Mouse (Mus musculus) spleen, adult 2 months (tissue): ENCODE measurements around the gene Pde9a. TPM values are rescaled to one million over a fixed set of nuclear protein-coding genes. Genes with fewer than 3 reads are reported as not detected.

Experiments used
- DNase-seq, 2 experiments: peaks; one replicate each; pipeline versions ENCODE4 v3.0.0 to v3.0.0-alpha.2; 2012 to 2021; ENCODE audit warnings: low spot score in 2 of 2, low read depth in 1 of 2
- H3K27ac ChIP-seq: fragments of 200-500 bp; 2 replicates; pipeline ENCODE4 v1.5.1; 2012; ENCODE audit warnings: low read length, inconsistent platforms; ENCODE audit not compliant: insufficient read depth
- H3K27me3 ChIP-seq: fragments of 200-500 bp; 2 replicates; pipeline ENCODE4 v1.6.1; 2012; ENCODE audit warnings: mild to moderate bottlenecking, moderate library complexity, low read length, inconsistent platforms; ENCODE audit not compliant: control insufficient read depth, insufficient read depth
- H3K36me3 ChIP-seq: fragments of 200-500 bp; 2 replicates; pipeline ENCODE4 v1.6.1; 2012; ENCODE audit warnings: mild to moderate bottlenecking, low read length, inconsistent platforms; ENCODE audit not compliant: control insufficient read depth, insufficient read depth
- H3K4me1 ChIP-seq: fragments of 200-500 bp; 2 replicates; pipeline ENCODE4 v1.6.1; 2011; ENCODE audit warnings: inconsistent platforms; ENCODE audit not compliant: control insufficient read depth, insufficient read depth, insufficient read length
- H3K4me3 ChIP-seq: fragments of 200-500 bp; 2 replicates; pipeline ENCODE4 v1.5.1; 2011; ENCODE audit warnings: mild to moderate bottlenecking, inconsistent platforms; ENCODE audit not compliant: insufficient read depth, insufficient read length; ENCODE audit errors: extremely low read depth
- CTCF ChIP-seq: fragments of 200-500 bp; IDR thresholded peaks from 2 replicates; pipeline ENCODE4 v1.5.1; 2011; ENCODE audit warnings: mild to moderate bottlenecking, inconsistent platforms; ENCODE audit not compliant: insufficient read depth, insufficient read length, insufficient replicate concordance; ENCODE audit errors: extremely low read depth
- POLR2A ChIP-seq: fragments of 200-500 bp; IDR thresholded peaks from 2 replicates; pipeline ENCODE4 v1.6.1; 2011; ENCODE audit warnings: low read depth, low read length, inconsistent platforms
- WGBS: fragments of 180-500 bp; shearing (Covaris S2); methylation state at CpG from one replicate; pipeline ENCODE4 v1.1.7; 2018; 5-methylcytosine and 5-hydroxymethylcytosine counted together
- polyA plus RNA-seq: library from polyadenylated mRNA; depleted of rRNA; stranded (reverse); fragments of >200 nt; gene quantifications from 2 replicates; pipeline ENCODE4 v1.2.3, GENCODE M21; 2012

Pde9a gene
- polyA plus RNA-seq, 1 experiment: 1.3 TPM

DNA sequence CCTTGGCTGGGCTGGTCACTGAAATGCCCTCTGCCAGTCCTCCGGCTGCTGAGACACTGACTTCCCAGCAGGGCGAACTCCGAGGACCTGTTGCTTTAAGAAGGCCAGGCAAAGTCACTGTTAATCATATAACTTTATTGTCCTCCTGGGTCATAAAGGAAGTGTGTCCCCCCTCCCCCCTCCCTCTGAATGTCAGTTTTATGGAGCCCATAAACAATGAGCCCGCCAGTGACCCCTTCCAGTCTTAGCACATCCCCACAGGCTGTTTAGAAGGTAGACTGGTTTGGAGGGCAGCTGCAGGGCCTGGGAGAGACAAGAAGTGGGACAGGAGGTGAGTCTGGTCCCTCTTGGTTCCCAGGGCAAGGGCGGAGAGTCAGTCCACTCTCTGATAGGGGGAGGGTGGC, 46.9 kb downstream of the Pde9a start:
- H3K4me1 ChIP-seq: peaks cover 2% of the 10 kb centered on the region; the same call in 1 of the 2 replicates
- TF ChIP-seq POLR2A: no peak
- TF ChIP-seq CTCF: no peak

DNA sequence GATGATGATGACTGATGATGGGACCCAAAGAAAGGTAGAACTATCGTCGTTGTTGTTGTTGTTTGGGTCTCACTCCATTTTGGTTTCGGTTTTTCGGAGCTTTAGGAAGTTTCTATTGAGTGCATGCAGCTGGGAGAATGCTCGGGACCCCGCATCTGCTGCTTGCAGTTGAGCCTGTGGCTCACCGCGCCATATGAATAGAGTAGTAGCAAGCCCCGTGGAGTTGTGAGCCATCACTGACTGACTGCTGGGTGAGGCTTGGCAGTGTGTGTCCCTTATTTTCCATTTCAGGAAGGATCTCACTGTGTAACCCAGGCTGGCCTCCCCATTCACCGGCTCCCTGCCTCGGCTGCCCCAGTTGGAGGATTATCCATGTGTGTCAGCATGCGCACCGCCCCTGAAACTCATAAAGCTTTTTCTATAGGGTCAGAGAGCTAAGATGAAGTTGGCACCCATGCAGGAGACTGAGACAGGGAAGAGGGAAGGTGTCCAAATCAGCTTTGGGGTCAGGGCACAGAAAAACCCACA, 47.5 kb downstream of the Pde9a start:
- H3K27ac ChIP-seq: no peak overlapping the region

More for the DNA sequence above, 46.9 kb downstream of the Pde9a start:
- Histone ChIP-seq H3K36me3 (no peaks in the 10 kb centered on the region), H3K27me3 (no peaks in the 10 kb centered on the region), H3K27ac (no peak overlapping the region), H3K4me3 (no peak overlapping the region)
- DNase-seq: no peak
- 77% methylated on average over 5 of the region's 5 CpGs for WGBS

DNA sequence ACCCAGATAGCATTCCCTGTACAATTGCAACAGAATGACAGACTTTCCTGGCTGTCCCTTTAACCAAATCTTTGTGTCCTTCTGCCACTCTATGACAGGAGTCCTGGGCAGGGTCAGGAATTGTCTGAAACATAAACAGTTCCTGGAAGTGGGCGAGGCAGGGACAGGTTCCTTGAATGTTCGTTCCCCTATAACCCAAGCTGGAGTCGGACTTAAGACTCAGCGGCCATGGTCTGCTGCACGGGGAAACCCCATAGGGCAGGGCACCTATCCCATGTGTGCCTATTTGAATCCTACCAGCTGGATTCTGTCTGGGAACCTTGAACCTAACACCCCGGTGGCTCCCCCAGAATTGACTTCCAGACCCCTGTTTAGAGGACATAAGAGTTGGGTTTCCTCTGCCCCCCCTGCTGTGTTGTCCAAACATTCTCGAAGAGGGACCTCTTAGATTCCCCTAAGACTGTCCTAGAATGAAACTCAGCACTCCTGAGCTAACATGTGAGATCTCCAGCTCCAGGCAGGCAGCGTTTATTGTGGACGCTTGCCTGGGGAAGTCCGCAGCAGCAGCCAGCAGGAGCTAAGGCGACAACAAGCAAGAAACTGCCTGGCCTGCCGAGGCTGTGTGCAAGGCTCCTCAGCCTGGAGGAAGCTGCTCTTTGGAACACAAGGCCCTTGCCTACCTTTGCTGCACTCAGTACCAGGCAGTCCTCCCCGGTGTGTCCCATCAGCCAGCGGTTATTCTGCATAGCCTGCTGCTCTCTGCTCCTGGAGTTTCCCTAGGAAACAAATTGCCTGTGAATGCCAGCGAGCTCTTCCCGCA, 48.2 kb downstream of the Pde9a start:
- DNase-seq: no peak

More for the DNA sequence above, 47.5 kb downstream of the Pde9a start:
- Histone ChIP-seq H3K27me3 (no peaks in the 10 kb centered on the region), H3K4me3 (no peak overlapping the region), H3K36me3 (no peaks in the 10 kb centered on the region), H3K4me1 (peaks cover 2% of the 10 kb centered on the region; the same call in 1 of the 2 replicates)
- no peak for TF ChIP-seq CTCF
- TF ChIP-seq POLR2A: no peak
- no peak for DNase-seq
- WGBS: 59% methylated on average over 13 of the region's 13 CpGs

DNA sequence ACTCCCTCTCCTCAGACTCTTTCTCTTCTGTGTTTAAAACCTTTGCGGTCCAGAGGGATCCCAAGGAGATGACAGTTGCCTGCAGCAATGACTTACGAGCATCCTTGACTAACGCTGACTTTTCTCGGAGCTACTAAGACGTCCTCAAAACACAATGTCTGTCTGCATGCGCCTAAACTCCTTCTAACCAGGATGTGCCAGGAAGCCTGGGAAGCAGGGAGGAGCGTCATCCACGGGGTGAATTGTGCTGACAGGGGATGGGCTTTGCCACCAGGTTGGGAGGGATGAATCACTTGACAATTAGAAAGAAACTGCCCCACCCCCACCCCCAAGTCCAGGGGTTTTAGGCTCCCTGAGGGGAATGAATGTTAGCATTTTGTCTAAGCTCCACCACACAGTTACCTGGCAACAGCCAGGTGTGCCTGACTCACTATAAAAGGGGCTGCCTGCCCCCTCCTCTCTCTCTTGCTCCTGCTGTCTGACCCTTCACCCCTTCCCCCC, 48.9 kb downstream of the Pde9a start:
- Histone ChIP-seq H3K27me3 (no peaks in the 10 kb centered on the region), H3K4me3 (no peak overlapping the region), H3K36me3 (no peaks in the 10 kb centered on the region), H3K27ac (no peak overlapping the region), H3K4me1 (peaks cover 2% of the 10 kb centered on the region; the same call in 1 of the 2 replicates)
- no peak for DNase-seq
- TF ChIP-seq CTCF (no peak), POLR2A (no peak)
- WGBS: 77% methylated on average over 8 of the region's 8 CpGs

More for the DNA sequence above, 48.2 kb downstream of the Pde9a start:
- 44% methylated on average over 16 of the region's 16 CpGs for WGBS
- no peak for TF ChIP-seq CTCF
- TF ChIP-seq POLR2A: no peak
- H3K27me3 ChIP-seq: no peaks in the 10 kb centered on the region
- H3K36me3 ChIP-seq: no peaks in the 10 kb centered on the region
- no peak overlapping the region for H3K4me3 ChIP-seq
- no peak overlapping the region for H3K27ac ChIP-seq
- peaks cover 2% of the 10 kb centered on the region; the same call in 1 of the 2 replicates for H3K4me1 ChIP-seq

DNA sequence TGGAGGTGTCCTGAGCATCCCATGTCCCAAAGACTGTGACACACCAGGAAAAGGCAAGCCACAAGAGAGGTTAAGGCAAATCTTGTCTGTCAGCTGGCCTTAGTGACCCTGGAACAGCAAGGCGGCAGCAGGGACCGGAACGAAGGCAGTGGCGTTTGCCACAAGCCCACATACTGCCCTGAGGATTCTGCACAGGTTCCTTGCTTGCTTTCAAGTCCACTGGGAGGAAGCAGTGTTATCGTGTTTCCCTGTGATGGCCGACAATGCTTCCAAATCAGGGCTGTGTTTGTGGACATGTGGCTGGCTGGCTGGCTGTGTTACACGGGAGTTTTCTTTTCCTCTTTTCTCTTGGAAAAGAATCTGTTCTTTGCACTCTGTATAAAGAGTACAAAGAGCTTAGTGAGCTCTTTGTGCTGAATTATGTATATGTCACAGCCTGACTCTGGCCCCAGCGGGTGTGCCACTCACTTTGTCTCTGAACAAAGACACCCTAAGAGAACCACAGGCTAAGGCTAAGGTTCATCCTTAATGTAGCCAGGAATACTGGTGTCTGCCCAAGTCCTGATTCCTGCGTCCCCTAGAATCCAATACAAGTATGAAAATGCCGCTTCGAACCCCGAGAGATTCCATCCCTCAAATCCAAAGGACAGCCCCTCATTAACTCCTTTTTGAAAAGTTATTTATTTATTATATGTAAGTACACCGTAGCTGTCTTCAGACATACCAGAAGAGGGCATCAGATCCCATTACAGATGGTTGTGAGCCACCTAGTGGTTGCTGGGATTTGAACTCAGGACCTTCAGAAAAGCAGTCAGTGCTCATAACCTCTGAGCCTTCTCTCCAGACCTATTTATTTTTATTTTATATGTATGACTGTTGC, 50.2 kb downstream of the Pde9a start:
- peaks cover 7% of the 10 kb centered on the region; the same call in 1 of the 2 replicates for H3K4me1 ChIP-seq
- H3K36me3 ChIP-seq: no peaks in the 10 kb centered on the region
- no peak overlapping the region for H3K27ac ChIP-seq
- no peaks in the 10 kb centered on the region for H3K27me3 ChIP-seq
- 89% methylated on average over 13 of the region's 13 CpGs for WGBS
- no peak for TF ChIP-seq POLR2A
- TF ChIP-seq CTCF: no peak
- no peak for DNase-seq
- no peak overlapping the region for H3K4me3 ChIP-seq

DNA sequence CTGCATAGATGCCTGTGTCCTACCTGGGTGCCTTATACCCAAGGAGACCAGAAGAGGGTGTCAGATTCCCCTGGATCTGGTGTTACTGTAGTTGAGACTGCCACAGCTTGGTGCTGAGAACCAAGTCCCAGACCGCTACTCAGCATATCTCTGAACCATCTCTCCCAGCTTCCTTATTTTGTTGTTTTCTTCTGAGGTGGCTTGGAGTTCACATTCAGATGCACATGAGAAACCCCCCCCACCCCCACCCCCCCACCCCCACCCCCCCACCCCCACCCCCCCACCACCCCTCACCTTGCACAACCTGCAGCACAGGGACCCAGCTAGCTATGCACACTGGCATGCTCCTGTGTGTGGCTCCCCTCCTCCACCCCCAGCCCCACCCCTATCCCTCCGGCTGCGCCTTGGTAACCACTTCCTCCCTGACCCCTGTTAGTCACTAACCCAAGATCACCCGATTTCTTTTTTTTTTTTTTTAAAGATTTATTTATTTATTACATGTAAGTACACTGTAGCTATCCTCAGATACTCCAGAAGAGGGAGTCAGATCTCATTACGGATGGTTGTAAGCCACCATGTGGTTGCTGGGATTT, 50.9 kb downstream of the Pde9a start:
- Histone ChIP-seq H3K36me3 (no peaks in the 10 kb centered on the region), H3K27me3 (no peaks in the 10 kb centered on the region), H3K4me3 (no peak overlapping the region), H3K4me1 (peaks cover 7% of the 10 kb centered on the region; the same call in 1 of the 2 replicates), H3K27ac (no peak overlapping the region)
- peak in 1 of 2 experiments; percentile 12 for DNase-seq
- 26% methylated on average over 5 of the region's 5 CpGs for WGBS
- no peak for TF ChIP-seq CTCF
- no peak for TF ChIP-seq POLR2A
